8 mouse cellular contexts compared by ENCODE assay signal in genomic region chr9:30445232-30446085, GRCm38 (mm10). TPM values are rescaled to one million over a fixed set of nuclear protein-coding genes. Genes with fewer than 3 reads are reported as not detected.
A peak's percentile ranks its signal among the peaks of the same experiment; 100 is the strongest.
DNase-seq lines count a peak whose midpoint lies in the region; ATAC-seq lines count a peak whose summit lies in the region.

No protein-coding gene starts in this region.

- H3K4me1 ChIP-seq in limb, embryonic 13.5 days, result peaks cover 6% of the 10 kb centered on the region
- H3K4me1 ChIP-seq in stomach, embryonic 15.5 days, result no peaks in the 10 kb centered on the region

- intact Hi-C loops in heart, postnatal 10 days (cut with DNase I), result loop anchor here (2.0 to 5.0 kb wide), 2 partner anchors 495 to 637 kb away; no protein-coding TSS in a partner anchor

- no peak overlapping the region for H3K9ac ChIP-seq in limb, embryonic 13.5 days
- H3K9ac ChIP-seq in stomach, embryonic 15.5 days, result no peak overlapping the region

- WGBS in limb, embryonic 13.5 days, result 71% methylated on average over 14 of the region's 14 CpGs
- WGBS in stomach, embryonic 15.5 days, result 53% methylated on average over 14 of the region's 14 CpGs

- no peaks in the 10 kb centered on the region for H3K9me3 ChIP-seq in limb, embryonic 13.5 days
- no peaks in the 10 kb centered on the region for H3K9me3 ChIP-seq in stomach, embryonic 15.5 days

- no peak overlapping the region for H3K4me2 ChIP-seq in limb, embryonic 13.5 days (replicated peaks)
- no peak overlapping the region for H3K4me2 ChIP-seq in stomach, embryonic 15.5 days

- no peak overlapping the region for H3K27ac ChIP-seq in limb, embryonic 13.5 days
- H3K27ac ChIP-seq in stomach, embryonic 15.5 days, result peak overlapping the region; percentile 81

- ATAC-seq in limb, embryonic 13.5 days (ENCODE audit: low FRiP score, low read depth), result 0 out of 2 replicates have a peak, but pooled peaks have one; percentile 8
- peak; percentile 89 for ATAC-seq in stomach, embryonic 15.5 days (ENCODE audit: insufficient read depth, low FRiP score, low read depth)
- ATAC-seq in megakaryocyte-erythroid progenitor cell, adult 5-6 weeks (replicated peaks; ENCODE audit: low FRiP score, low TSS enrichment, poor library complexity, severe bottlenecking), result no peak
- ATAC-seq in granulocyte monocyte progenitor cell, adult 5-6 weeks (replicated peaks; ENCODE audit: poor library complexity, severe bottlenecking), result no peak

- H3K27me3 ChIP-seq in limb, embryonic 13.5 days, result no peaks in the 10 kb centered on the region
- H3K27me3 ChIP-seq in stomach, embryonic 15.5 days (replicated peaks), result no peaks in the 10 kb centered on the region

- peak; percentile 40 for DNase-seq in kidney, adult 11 months
- no peak for DNase-seq in kidney, adult 18-20 months
- peak; percentile 84 to 89 for DNase-seq in heart, postnatal 10 days
- DNase-seq in frontal cortex, postnatal 25 days (ENCODE audit: low spot score in 2 of 2), result no peak

- H3K4me3 ChIP-seq in limb, embryonic 13.5 days, result no peak overlapping the region
- no peak overlapping the region for H3K4me3 ChIP-seq in stomach, embryonic 15.5 days (replicated peaks)

- peaks cover 87% of the 10 kb centered on the region for H3K36me3 ChIP-seq in limb, embryonic 13.5 days
- H3K36me3 ChIP-seq in stomach, embryonic 15.5 days, result peaks cover 16% of the 10 kb centered on the region

RNA-seq across cellular contexts. Expression of gene Snx19, which starts 18.6 kb away (rescaled TPM):
- 10 to 100 TPM; 26.0 to 30.5 TPM for total RNA-seq in heart, postnatal 10 days (2021)
- polyA plus RNA-seq in limb, embryonic 13.5 days (2015; fragmentation: Nextera tagmentation; extraction: Ambion mirVana), result 20.8 and 22.0 TPM in 2 replicates
- polyA plus RNA-seq in stomach, embryonic 15.5 days (2015; fragmentation: Nextera tagmentation; extraction: Ambion mirVana), result 15.3 and 17.7 TPM in 2 replicates
- 11.3 and 16.5 TPM in 2 replicates for total RNA-seq in megakaryocyte-erythroid progenitor cell, adult 5-6 weeks (2014; fragmentation: Nextera tagmentation)
- 13.3 and 13.9 TPM in 2 replicates for total RNA-seq in megakaryocyte-erythroid progenitor cell, adult 5-6 weeks (2017)
- total RNA-seq in granulocyte monocyte progenitor cell, adult 5-6 weeks (2014; fragmentation: Nextera tagmentation), result 15.5 and 20.8 TPM in 2 replicates
- 11.4 and 15.3 TPM in 2 replicates for total RNA-seq in granulocyte monocyte progenitor cell, adult 5-6 weeks (2017)

Comparison
In these comparisons a context has a peak if more than half of its experiments do, and no peak if none do; other contexts are left out.
1. DNase-seq: peak in kidney, adult 11 months (single experiment) and heart, postnatal 10 days (2 of 2); none in kidney, adult 18-20 months (single experiment) and frontal cortex, postnatal 25 days (0 of 2).
2. ATAC-seq: peak in limb, embryonic 13.5 days (single experiment) and stomach, embryonic 15.5 days (single experiment); none in megakaryocyte-erythroid progenitor cell, adult 5-6 weeks (single experiment) and granulocyte monocyte progenitor cell, adult 5-6 weeks (single experiment).